Mouse (Mus musculus): ENCODE data around the gene Olah.

- no peak for TF ChIP-seq CTCF (IDR thresholded peaks at IDR 0.05; ENCODE audit: low read depth)
- no peak for TF ChIP-seq EP300 (IDR thresholded peaks at IDR 0.05; ENCODE audit: low read depth)
Observed at GRCm38 (mm10) chr2:3333761-3334160, 63.2 kb downstream of the Olah start.

Data from liver, postnatal 0 days (tissue).